ENCODE assay signal across 8 mouse cellular contexts in the genomic region with DNA sequence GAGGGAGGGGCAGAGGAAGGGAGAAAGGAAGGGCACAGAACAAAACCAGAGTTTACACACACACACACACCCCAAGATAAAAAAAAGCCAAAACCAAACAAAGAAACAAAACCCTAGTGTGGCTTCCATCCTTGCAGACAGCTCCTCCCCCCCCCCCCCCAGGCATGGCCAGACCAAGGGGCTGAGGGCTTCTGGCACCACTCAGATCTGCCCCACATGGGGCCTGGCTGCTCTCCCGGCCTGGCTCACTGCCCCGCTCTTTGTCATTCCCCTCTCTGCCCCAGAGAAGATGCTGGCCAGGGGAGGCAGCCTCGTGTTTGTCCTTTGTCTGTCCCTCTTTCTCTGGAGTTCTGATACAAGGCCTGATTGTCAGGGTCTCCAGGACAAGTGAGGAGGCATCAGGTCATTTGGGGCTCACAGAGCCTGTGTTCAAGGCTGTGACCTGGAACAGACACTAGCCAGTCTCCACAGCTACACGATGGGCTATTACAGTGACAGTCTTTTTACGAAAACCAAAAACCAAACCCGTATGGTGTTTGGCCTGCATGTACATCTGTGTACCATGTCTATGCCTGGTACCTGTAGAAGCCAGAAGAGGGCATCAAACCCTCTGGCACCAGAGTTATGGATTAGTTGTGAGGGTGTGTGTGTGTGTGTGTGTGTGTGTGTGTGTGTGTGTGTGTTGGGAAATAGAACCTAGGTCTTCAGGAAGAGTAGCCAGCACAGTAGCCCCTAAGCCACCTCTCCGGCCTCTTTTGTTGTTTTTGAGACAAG. TPM values are rescaled to one million over a fixed set of nuclear protein-coding genes. Genes with fewer than 3 reads are reported as not detected.
DNase-seq lines count a peak whose midpoint lies in the region; ATAC-seq and TF ChIP-seq lines count a peak whose summit lies in the region.
"Had no signal": no experiment of that assay in that cellular context is flagged by ENCODE, and none has a peak within 500 bp of the region (broad histone marks: within the 10 kb centered on the region; RNA-seq: fewer than 3 reads in every experiment).

No protein-coding gene starts in this region.

- ATAC-seq in stomach, postnatal 0 days (ENCODE audit: low FRiP score, low TSS enrichment) = no peak

- no peaks in the 10 kb centered on the region for H3K9me3 ChIP-seq in stomach, postnatal 0 days (ENCODE audit: control insufficient read depth, low read length)
- H3K9me3 ChIP-seq: megakaryocyte, embryonic 14.5 days had no signal

- no peaks in the 10 kb centered on the region for H3K36me3 ChIP-seq in stomach, postnatal 0 days (ENCODE audit: control insufficient read depth, insufficient read depth, low read length)

- TF ChIP-seq EP300 in stomach, postnatal 0 days (optimal IDR thresholded peaks at IDR 0.05) = no peak

- no peaks in the 10 kb centered on the region for H3K27me3 ChIP-seq in stomach, postnatal 0 days (ENCODE audit: control insufficient read depth, insufficient read depth, low read length)

- no peak overlapping the region for H3K9ac ChIP-seq in stomach, postnatal 0 days (ENCODE audit: low read length)

- peak; percentile 85 for DNase-seq in 3T3-L1 (ENCODE audit: low read depth, low spot score)
- peak; percentile 93 for DNase-seq in brain, embryonic 14.5 days (ENCODE audit: low read depth)
- DNase-seq in heart, adult 9 months (ENCODE audit: low spot score in 2 of 2) = peak; percentile 52 to 72
- peak; percentile 84 for DNase-seq in left cerebral cortex, adult 11 months (ENCODE audit: low spot score)
- no peak for DNase-seq in stomach, postnatal 0 days (ENCODE audit: low spot score)
- DNase-seq in ovary, adult 18-20 months (ENCODE audit: low spot score) = no peak
- DNase-seq in gastrocnemius, postnatal 36 days = no peak

- WGBS in stomach, postnatal 0 days = 62% methylated on average over 7 of the region's 7 CpGs

- no peak overlapping the region for H3K27ac ChIP-seq in stomach, postnatal 0 days (replicated peaks)

- no peak overlapping the region for H3K4me3 ChIP-seq in stomach, postnatal 0 days (ENCODE audit: low read depth, low read length)
- H3K4me3 ChIP-seq: megakaryocyte, embryonic 14.5 days had no signal

- peaks cover 3% of the 10 kb centered on the region; the same call in 1 of the 2 replicates for H3K4me1 ChIP-seq in stomach, postnatal 0 days (replicated peaks; ENCODE audit: control insufficient read depth, insufficient read depth)

- no peak for TF ChIP-seq POLR2A in brain, embryonic 14.5 days (IDR thresholded peaks at IDR 0.05; ENCODE audit: borderline replicate concordance, extremely low read depth, insufficient read depth, insufficient read length, poor library complexity, severe bottlenecking)

- intact Hi-C loops in gastrocnemius, postnatal 36 days (cut with DNase I) = loop anchor here (1.0 to 5.0 kb wide), 2 partner anchors 46 to 166 kb away; no protein-coding TSS in a partner anchor

- H3K4me2 ChIP-seq in stomach, postnatal 0 days (replicated peaks; ENCODE audit: low read depth) = no peak overlapping the region

- no peak for TF ChIP-seq CTCF in brain, embryonic 14.5 days (IDR thresholded peaks at IDR 0.05; ENCODE audit: borderline replicate concordance, extremely low read depth, insufficient read depth, insufficient read length)
- TF ChIP-seq CTCF in stomach, postnatal 0 days (IDR thresholded peaks at IDR 0.05; ENCODE audit: low read depth) = peak; percentile 40

RNA-seq across cellular contexts. Expression of a gene that starts 20.0 kb away (rescaled TPM):
- polyA plus RNA-seq in brain, embryonic 14.5 days (2012; rRNA removed) = 17.7 and 23.9 TPM in 2 replicates
- 31.2 and 32.2 TPM in 2 replicates for polyA plus RNA-seq in stomach, postnatal 0 days (2015; fragmentation: Nextera tagmentation; extraction: Ambion mirVana)
- 1 to 10 TPM; 7.2 to 8.1 TPM for total RNA-seq in gastrocnemius, postnatal 36 days (2021)

RNA-seq across cellular contexts. Expression of a gene that starts 38.6 kb away (rescaled TPM):
- polyA plus RNA-seq in brain, embryonic 14.5 days (2012; rRNA removed) = 79.9 and 107 TPM in 2 replicates
- polyA plus RNA-seq in stomach, postnatal 0 days (2015; fragmentation: Nextera tagmentation; extraction: Ambion mirVana) = 31.0 and 35.8 TPM in 2 replicates
- total RNA-seq in gastrocnemius, postnatal 36 days (2021) = 1 to 10 TPM; 4.7 to 4.8 TPM

Comparison
In these comparisons a context has a peak if more than half of its experiments do, and no peak if none do; other contexts are left out.
1. DNase-seq: peak in 3T3-L1 (single experiment), brain, embryonic 14.5 days (single experiment), heart, adult 9 months (2 of 2) and left cerebral cortex, adult 11 months (single experiment); none in stomach, postnatal 0 days (single experiment), ovary, adult 18-20 months (single experiment) and gastrocnemius, postnatal 36 days (0 of 2).